Mouse (Mus musculus) forelimb bud, embryonic 11.5 days (tissue): ENCODE results near the gene Eif4enif1.

ENCODE experiments used
- DNase-seq: peaks from one replicate; pipeline ENCODE4 v3.0.0-alpha.2; 2012; ENCODE audit warnings: low read depth, low spot score

Gene Eif4enif1

GRCm38 (mm10) chr11:3266079-3266685 is 64.0 kb downstream of the Eif4enif1 start, which contains the start of gene Drg1:
Gene Drg1, minus strand, starts transcription at chr11:3266415.
- peak; percentile 98 for DNase-seq

- no peak for DNase-seq
Measured at GRCm38 (mm10) chr11:3267133-3267532, 64.9 kb downstream of the Eif4enif1 start.

GRCm38 (mm10) chr11:3269241-3269640 is 67.0 kb downstream of the Eif4enif1 start:
- DNase-seq, result no peak

- DNase-seq, result no peak
Measured at GRCm38 (mm10) chr11:3278351-3278750, 76.2 kb downstream of the Eif4enif1 start.

GRCm38 (mm10) chr11:3279729-3280128 is 77.5 kb downstream of the Eif4enif1 start:
- no peak for DNase-seq

- DNase-seq, result no peak
Measured at GRCm38 (mm10) chr11:3282887-3283286, 80.7 kb downstream of the Eif4enif1 start.

GRCm38 (mm10) chr11:3283645-3284044 is 81.5 kb downstream of the Eif4enif1 start:
- no peak for DNase-seq

GRCm38 (mm10) chr11:3285940-3286339 is 83.7 kb downstream of the Eif4enif1 start:
- no peak for DNase-seq

- DNase-seq, result peak; percentile 29
Measured at GRCm38 (mm10) chr11:3287131-3287530, 84.9 kb downstream of the Eif4enif1 start.

- no peak for DNase-seq
Measured at GRCm38 (mm10) chr11:3287921-3288320, 85.7 kb downstream of the Eif4enif1 start.

GRCm38 (mm10) chr11:3288521-3289301 is 86.5 kb downstream of the Eif4enif1 start, which contains the start of gene Patz1:
Gene Patz1, plus strand, starts transcription at chr11:3288874.
- peak; percentile 62 for DNase-seq

- peak; percentile 91 for DNase-seq
Measured at GRCm38 (mm10) chr11:3289302-3289802, 87.2 kb downstream of the Eif4enif1 start.

GRCm38 (mm10) chr11:3289803-3290639 is 87.8 kb downstream of the Eif4enif1 start:
- peak; percentile 92 for DNase-seq

GRCm38 (mm10) chr11:3290640-3291310 is 88.6 kb downstream of the Eif4enif1 start:
- no peak for DNase-seq

GRCm38 (mm10) chr11:3291311-3292061 is 89.3 kb downstream of the Eif4enif1 start:
- no peak for DNase-seq

- peak; percentile 66 for DNase-seq
Measured at GRCm38 (mm10) chr11:3292062-3292421, 89.8 kb downstream of the Eif4enif1 start.

GRCm38 (mm10) chr11:3292711-3293249 is 90.6 kb downstream of the Eif4enif1 start:
- DNase-seq, result peak; percentile 80

GRCm38 (mm10) chr11:3293361-3293760 is 91.2 kb downstream of the Eif4enif1 start:
- DNase-seq, result no peak
